Mouse (Mus musculus): ENCODE results near the gene Carmil2.

Carmil2 gene

GRCm38 (mm10) chr8:105685796-105686308 is at the start of gene Carmil2:
Gene Carmil2, plus strand, starts transcription at chr8:105686274.
- no peak for DNase-seq (ENCODE audit: low read depth, low spot score)

GRCm38 (mm10) chr8:105636963-105637510 is 49.0 kb upstream of the Carmil2 start, which contains the start of gene Agrp:
Gene Agrp, minus strand, starts transcription at chr8:105637393.
- no peak for DNase-seq (ENCODE audit: low read depth, low spot score)

DNA sequence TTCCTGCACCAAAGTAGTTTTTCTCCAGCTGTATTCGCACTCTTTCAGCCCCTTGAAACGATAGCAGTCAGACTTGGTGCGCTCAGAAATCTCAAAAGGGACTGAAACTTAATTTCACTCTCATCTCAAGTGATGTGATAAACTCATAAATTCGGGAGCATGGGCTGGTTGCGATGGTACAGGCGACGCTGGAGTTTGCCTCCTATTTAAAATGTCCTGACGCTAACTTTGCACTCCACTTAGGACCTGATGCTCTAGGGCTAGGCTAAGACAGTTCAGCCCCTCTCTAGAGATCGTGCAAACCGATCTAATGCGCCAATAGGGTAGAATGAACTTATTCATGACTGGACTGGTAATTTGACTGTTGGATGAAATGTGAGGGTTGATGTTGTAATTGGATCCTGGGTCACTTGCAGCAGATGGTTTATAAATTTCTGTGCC is 48.5 kb upstream of the Carmil2 start:
- no peak for DNase-seq (ENCODE audit: low read depth, low spot score)

- DNase-seq (ENCODE audit: low read depth, low spot score), result no peak
These were observed 47.6 kb upstream of the Carmil2 start for GRCm38 (mm10) chr8:105638510-105638909.

GRCm38 (mm10) chr8:105639835-105640234 is 46.2 kb upstream of the Carmil2 start:
- no peak for DNase-seq (ENCODE audit: low read depth, low spot score)

- no peak for DNase-seq (ENCODE audit: low read depth, low spot score)
These were observed 45.6 kb upstream of the Carmil2 start for GRCm38 (mm10) chr8:105640511-105640910.

GRCm38 (mm10) chr8:105645205-105645604 is 40.9 kb upstream of the Carmil2 start:
- DNase-seq (ENCODE audit: low read depth, low spot score), result no peak

DNA sequence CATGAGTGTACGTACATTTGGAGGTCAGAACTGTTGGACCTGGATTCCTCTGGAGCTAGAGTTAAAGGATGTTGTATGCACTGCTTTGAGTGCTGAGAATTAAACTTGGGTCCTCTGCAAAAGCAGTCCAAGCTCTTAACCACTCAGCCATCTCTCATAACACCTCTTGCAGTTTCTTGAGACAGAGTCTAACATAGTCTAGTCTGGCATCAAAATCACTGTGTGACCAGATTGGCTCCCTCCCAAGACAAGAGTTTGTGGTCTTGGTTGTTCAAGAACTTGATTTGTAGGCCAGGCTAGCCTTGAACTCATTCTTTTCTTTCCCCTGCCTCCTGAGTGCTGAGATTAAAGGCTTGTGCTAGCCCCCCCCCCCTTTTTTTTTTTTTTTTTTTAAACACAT is 37.1 kb upstream of the Carmil2 start:
- no peak for DNase-seq (ENCODE audit: low read depth, low spot score)

GRCm38 (mm10) chr8:105657641-105658040 is 28.4 kb upstream of the Carmil2 start:
- no peak for DNase-seq (ENCODE audit: low read depth, low spot score)

DNA sequence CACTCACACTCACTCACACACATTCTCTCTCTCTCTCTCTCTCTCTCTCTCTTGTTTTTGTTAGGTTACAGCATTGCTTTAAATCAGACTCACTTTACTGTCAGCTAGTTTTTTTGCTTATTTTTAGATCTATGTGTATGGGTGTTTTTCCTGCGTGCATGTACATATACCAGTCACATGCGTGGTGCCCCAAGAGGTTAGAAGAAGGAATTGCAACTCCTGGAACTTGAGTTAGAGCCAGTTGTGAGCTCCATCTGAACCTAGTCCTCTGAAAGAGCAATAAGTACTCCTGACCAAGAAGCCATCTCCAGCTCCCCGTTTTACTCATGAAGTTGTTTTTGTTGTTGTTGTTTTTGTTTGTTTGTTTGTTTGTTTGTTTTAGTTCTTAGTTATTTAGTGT is 24.9 kb upstream of the Carmil2 start:
- no peak for DNase-seq (ENCODE audit: low read depth, low spot score)

GRCm38 (mm10) chr8:105677891-105678290 is 8.2 kb upstream of the Carmil2 start:
- DNase-seq (ENCODE audit: low read depth, low spot score), result no peak

DNA sequence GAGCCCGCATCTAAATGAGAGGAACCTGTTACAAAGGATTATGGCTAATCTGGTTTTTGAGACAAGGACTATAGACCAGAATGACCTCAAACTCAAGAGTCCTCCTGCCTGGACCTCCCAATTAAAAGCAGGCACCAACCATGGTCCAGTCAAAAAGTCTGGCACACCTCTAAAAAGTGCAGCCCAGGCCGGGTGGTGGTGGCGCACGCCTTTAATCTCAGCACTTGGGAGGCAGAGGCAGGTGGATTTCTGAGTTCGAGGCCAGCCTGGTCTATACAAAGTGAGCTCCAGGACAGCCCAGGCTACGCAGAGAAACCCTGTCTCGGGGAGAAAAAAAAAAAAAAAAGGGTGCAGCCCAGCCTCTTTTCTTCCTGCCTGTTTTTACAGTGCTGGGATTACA is 749 bp upstream of the Carmil2 start:
- DNase-seq (ENCODE audit: low read depth, low spot score), result no peak

DNA sequence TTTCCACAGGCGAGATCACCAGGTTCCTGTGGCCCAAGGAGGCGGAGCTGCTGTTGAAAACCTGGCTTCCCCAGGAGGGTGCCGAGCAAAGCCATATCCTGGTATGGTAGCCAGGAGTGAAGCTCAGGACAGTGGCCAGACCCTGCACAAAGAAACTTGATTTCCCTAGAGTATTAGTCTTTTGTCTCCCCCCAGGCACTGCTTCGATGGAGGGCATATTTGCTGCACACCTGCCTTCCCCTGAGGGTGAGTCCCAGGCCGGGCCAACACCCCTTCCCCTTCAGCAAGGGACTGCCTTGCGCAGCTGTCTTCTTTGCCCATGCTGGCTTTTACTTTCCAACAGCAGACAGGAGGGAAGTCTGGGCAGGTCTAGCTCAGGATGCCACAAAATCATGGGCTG is 477 bp downstream of the Carmil2 start:
- no peak for DNase-seq (ENCODE audit: low read depth, low spot score)

DNA sequence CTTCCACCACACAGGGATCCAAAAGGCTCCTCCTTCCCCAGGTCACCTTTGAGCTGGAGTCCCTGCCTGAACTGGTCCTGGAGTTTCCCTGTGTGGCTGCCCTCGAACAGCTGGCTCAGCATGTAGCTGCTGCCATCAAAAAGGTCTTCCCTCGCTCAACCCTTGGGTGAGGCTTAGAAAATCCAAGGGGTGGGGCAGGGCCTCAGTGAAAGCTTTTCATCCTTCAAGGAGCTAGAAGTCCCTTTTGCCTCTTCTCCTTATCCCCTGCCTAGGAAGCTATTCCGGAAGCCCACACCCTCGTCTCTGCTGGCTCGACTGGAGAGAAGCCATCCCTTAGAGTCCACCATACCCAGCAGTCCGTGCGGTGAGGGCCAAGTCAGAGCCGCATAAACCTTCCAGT is 1.4 kb downstream of the Carmil2 start:
- no peak for DNase-seq (ENCODE audit: low read depth, low spot score)

GRCm38 (mm10) chr8:105688242-105688752 is 2.2 kb downstream of the Carmil2 start:
- no peak for DNase-seq (ENCODE audit: low read depth, low spot score)

GRCm38 (mm10) chr8:105689256-105689982 is 3.3 kb downstream of the Carmil2 start:
- no peak for DNase-seq (ENCODE audit: low read depth, low spot score)

- DNase-seq (ENCODE audit: low read depth, low spot score), result no peak
These were observed 3.9 kb downstream of the Carmil2 start for GRCm38 (mm10) chr8:105689983-105690360.

GRCm38 (mm10) chr8:105690978-105691377 is 4.9 kb downstream of the Carmil2 start:
- DNase-seq (ENCODE audit: low read depth, low spot score), result no peak

GRCm38 (mm10) chr8:105692449-105693182 is 6.5 kb downstream of the Carmil2 start:
- no peak for DNase-seq (ENCODE audit: low read depth, low spot score)

DNA sequence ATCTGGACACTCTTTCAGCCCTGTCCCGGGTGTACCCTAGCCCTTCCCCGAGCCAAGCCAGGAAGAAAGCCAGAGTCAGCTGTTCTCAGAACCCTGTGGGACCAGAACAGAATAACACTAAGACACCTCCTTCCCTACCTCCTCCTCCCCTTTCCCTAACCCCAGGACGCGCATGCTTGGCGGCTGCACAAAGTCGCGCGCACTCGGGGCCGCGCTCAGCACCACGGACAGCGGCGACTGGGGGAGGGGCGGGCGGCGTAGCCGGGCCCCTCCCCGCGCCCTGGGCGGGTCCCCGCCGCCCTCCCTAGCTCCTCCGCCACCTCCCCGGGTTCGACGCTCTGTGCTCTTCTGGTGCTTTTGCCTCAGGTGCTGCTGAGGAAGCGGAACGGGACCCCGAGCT is 7.6 kb downstream of the Carmil2 start:
- peak; percentile 44 for DNase-seq (ENCODE audit: low read depth, low spot score)

- no peak for DNase-seq (ENCODE audit: low read depth, low spot score)
These were observed 8.2 kb downstream of the Carmil2 start for GRCm38 (mm10) chr8:105694051-105694799.

All from retina, adult 2 months (tissue).